Mouse (Mus musculus) embryonic fibroblast, embryonic 13.5 days (primary cell): ENCODE results near the gene Pcbp3.

Source experiments
- CTCF ChIP-seq: IDR thresholded peaks from 2 replicates; pipeline ENCODE4 v1.5.1; 2011; ENCODE audit warnings: mild to moderate bottlenecking, control low read depth, low read length, moderate library complexity, borderline replicate concordance; ENCODE audit not compliant: insufficient read depth
- POLR2A ChIP-seq: IDR thresholded peaks from 2 replicates; pipeline ENCODE4 v1.6.1; 2011; ENCODE audit warnings: low read depth, mild to moderate bottlenecking, control low read depth, low read length, moderate library complexity

DNA sequence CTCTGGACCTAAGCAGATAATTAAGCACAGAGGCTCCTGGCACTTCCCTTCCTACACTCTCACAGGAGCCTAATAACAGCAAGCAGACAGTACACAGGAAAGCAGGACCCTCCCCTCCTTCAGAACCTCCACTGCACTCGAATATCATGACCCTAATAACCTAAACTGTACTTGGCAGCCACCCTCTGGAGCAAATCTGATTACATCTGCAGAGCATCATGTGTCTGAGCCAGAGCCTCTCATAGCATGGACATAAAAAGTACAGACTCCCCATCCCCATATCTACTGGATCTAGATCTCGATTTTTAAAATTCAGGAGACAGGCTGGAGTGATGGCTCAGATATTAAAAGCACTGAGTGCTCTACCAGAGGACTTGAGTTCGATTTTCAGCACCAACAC lies 58.0 kb downstream of the Pcbp3 start:
- TF ChIP-seq CTCF (no peak), POLR2A (no peak)
